Mouse (Mus musculus) liver, postnatal 0 days (tissue): ENCODE results near the gene Sirt4. TPM values are rescaled to one million over a fixed set of nuclear protein-coding genes. Genes with fewer than 3 reads are reported as not detected.
A peak's percentile ranks its signal among the peaks of the same experiment; 100 is the strongest.

Source experiments
- ATAC-seq: fragments of 200-750 bp; cut with Nextera tagmentation; 2 replicates; pipeline ENCODE4 v1.8.0; 2017; ENCODE audit warnings: mild to moderate bottlenecking, moderate library complexity
- DNase-seq: peaks from one replicate; pipeline ENCODE4 v3.0.0-alpha.2; 2016
- H3K27ac ChIP-seq: fragments of 300-500 bp; sonication (generic); 2 replicates; pipeline ENCODE4 v1.5.1; 2014; ENCODE audit warnings: antibody characterized with exemption, moderate library complexity, mild to moderate bottlenecking, low read depth
- H3K27me3 ChIP-seq: fragments of 300-500 bp; sonication (generic); 2 replicates; pipeline ENCODE4 v1.6.1; 2014; ENCODE audit warnings: low read length, control low read depth, mixed read lengths; ENCODE audit not compliant: insufficient read depth
- H3K36me3 ChIP-seq: fragments of 300-500 bp; sonication (generic); replicated peaks from 2 replicates; pipeline ENCODE4 v1.6.1; 2014; ENCODE audit warnings: mild to moderate bottlenecking, control low read depth, low read length, moderate library complexity, mixed read lengths; ENCODE audit not compliant: insufficient read depth
- H3K4me1 ChIP-seq: fragments of 300-500 bp; sonication (generic); 2 replicates; pipeline ENCODE4 v1.6.1; 2014; ENCODE audit warnings: antibody characterized with exemption, mild to moderate bottlenecking, control low read depth; ENCODE audit not compliant: insufficient read depth
- H3K4me2 ChIP-seq: fragments of 300-500 bp; sonication (generic); 2 replicates; pipeline ENCODE4 v1.6.1; 2014; ENCODE audit warnings: low read depth, mild to moderate bottlenecking, low read length, moderate library complexity, mixed read lengths
- H3K4me3 ChIP-seq: fragments of 300-500 bp; sonication (generic); 2 replicates; pipeline ENCODE4 v1.5.1; 2014; ENCODE audit warnings: low read depth, low read length
- H3K9ac ChIP-seq: fragments of 300-500 bp; sonication (generic); replicated peaks from 2 replicates; pipeline ENCODE4 v1.6.1; 2014; ENCODE audit warnings: mild to moderate bottlenecking, moderate library complexity
- H3K9me3 ChIP-seq: fragments of 300-500 bp; sonication (generic); 2 replicates; pipeline ENCODE4 v1.6.1; 2016; ENCODE audit warnings: mild to moderate bottlenecking, control low read depth, low read length, mixed read lengths
- CTCF ChIP-seq: sonication (generic); IDR thresholded peaks from 2 replicates; pipeline ENCODE4 v1.5.1; 2016; ENCODE audit warnings: antibody characterized with exemption, low read depth
- EP300 ChIP-seq: IDR thresholded peaks from 2 replicates; pipeline ENCODE4 v1.6.1; 2016; ENCODE audit warnings: antibody characterized with exemption, low read depth, mild to moderate bottlenecking
- WGBS: fragments of 180-500 bp; shearing (Covaris S2); extraction: QIAGEN DNeasy Blood & Tissue Kit; methylation state at CpG from one replicate; pipeline ENCODE4 v1.1.7; 2014; ENCODE audit not compliant: insufficient replicate concordance; 5-methylcytosine and 5-hydroxymethylcytosine counted together
- polyA plus RNA-seq: library from polyadenylated mRNA; unstranded; fragments of >200 nt; fragmentation: Nextera tagmentation; extraction: Ambion mirVana; gene quantifications from 2 replicates; pipeline ENCODE4 v1.2.1, GENCODE M21; 2015

Gene Sirt4
- polyA plus RNA-seq, 1 experiment from 2014 or later: 3.9 TPM

GRCm38 (mm10) chr5:115483385-115483784 is 1.1 kb downstream of the Sirt4 start:
- H3K4me1 ChIP-seq: peaks cover 8% of the 10 kb centered on the region
- no peak overlapping the region for H3K4me3 ChIP-seq
- H3K27ac ChIP-seq: no peak overlapping the region
- 63% methylated on average over 6 of the region's 6 CpGs for WGBS
- H3K9me3 ChIP-seq: no peaks in the 10 kb centered on the region
- H3K27me3 ChIP-seq: no peaks in the 10 kb centered on the region
- peak; percentile 27 for TF ChIP-seq CTCF
- no peak for TF ChIP-seq EP300
- H3K4me2 ChIP-seq: no peak overlapping the region
- ATAC-seq: no peak
- no peak overlapping the region for H3K9ac ChIP-seq
- DNase-seq: no peak
- H3K36me3 ChIP-seq: no peaks in the 10 kb centered on the region

- Histone ChIP-seq H3K36me3 (no peaks in the 10 kb centered on the region; the same call in 1 of the 2 replicates), H3K4me1 (peaks cover 7% of the 10 kb centered on the region), H3K27ac (no peak overlapping the region), H3K9me3 (no peaks in the 10 kb centered on the region), H3K27me3 (no peaks in the 10 kb centered on the region), H3K4me3 (no peak overlapping the region), H3K9ac (no peak overlapping the region), H3K4me2 (no peak overlapping the region)
- WGBS: 77% methylated on average over 38 of the region's 38 CpGs
- TF ChIP-seq EP300: no peak
- no peak for TF ChIP-seq CTCF
- ATAC-seq: no peak
- no peak for DNase-seq
These were observed 1.9 kb downstream of the Sirt4 start for GRCm38 (mm10) chr5:115482390-115483265.

GRCm38 (mm10) chr5:115480101-115480500 is 4.4 kb downstream of the Sirt4 start:
- Histone ChIP-seq H3K4me3 (peak overlapping the region; percentile 31), H3K4me2 (peak overlapping the region; percentile 64), H3K36me3 (no peaks in the 10 kb centered on the region; the same call in 1 of the 2 replicates), H3K9me3 (no peaks in the 10 kb centered on the region), H3K9ac (peak overlapping the region; percentile 30; the same call in 1 of the 2 replicates), H3K27me3 (no peaks in the 10 kb centered on the region), H3K27ac (no peak overlapping the region), H3K4me1 (peaks cover 14% of the 10 kb centered on the region)
- no peak for TF ChIP-seq CTCF
- TF ChIP-seq EP300: no peak
- WGBS: 33% methylated on average over 27 of the region's 27 CpGs
- ATAC-seq (0 out of 2 replicates have a peak, but pooled peaks have one; percentile 2), DNase-seq (peak; percentile 49)

- Histone ChIP-seq H3K4me2 (no peak overlapping the region), H3K27me3 (no peaks in the 10 kb centered on the region), H3K9ac (no peak overlapping the region), H3K4me1 (peaks cover 8% of the 10 kb centered on the region), H3K27ac (no peak overlapping the region), H3K36me3 (no peaks in the 10 kb centered on the region; the same call in 1 of the 2 replicates), H3K9me3 (no peaks in the 10 kb centered on the region), H3K4me3 (no peak overlapping the region)
- 74% methylated on average over 15 of the region's 15 CpGs for WGBS
- DNase-seq: no peak
- no peak for TF ChIP-seq EP300
- no peak for TF ChIP-seq CTCF
- ATAC-seq: no peak
These were observed 5.0 kb downstream of the Sirt4 start for GRCm38 (mm10) chr5:115479561-115479960.

GRCm38 (mm10) chr5:115476107-115476727 is 8.3 kb downstream of the Sirt4 start:
- DNase-seq (no peak), ATAC-seq (no peak)
- H3K4me1 ChIP-seq: peaks cover 8% of the 10 kb centered on the region
- peak overlapping the region; percentile 27; the same call in 1 of the 2 replicates for H3K9ac ChIP-seq
- TF ChIP-seq CTCF (no peak), EP300 (no peak)
- H3K27ac ChIP-seq: no peak overlapping the region
- H3K4me3 ChIP-seq: peak overlapping the region; percentile 29
- H3K9me3 ChIP-seq: no peaks in the 10 kb centered on the region
- H3K36me3 ChIP-seq: no peaks in the 10 kb centered on the region; the same call in 1 of the 2 replicates
- WGBS: 48% methylated on average over 12 of the region's 12 CpGs
- H3K4me2 ChIP-seq: peak overlapping the region; percentile 66
- H3K27me3 ChIP-seq: no peaks in the 10 kb centered on the region
